Mouse (Mus musculus) urinary bladder, adult 18-20 months (tissue): ENCODE results near the gene Brms1.
A peak's percentile ranks its signal among the peaks of the same experiment; 100 is the strongest.

Source experiments
- DNase-seq, 2 experiments: peaks; one replicate each; pipeline ENCODE4 v3.0.0; 2022; ENCODE audit warnings: low spot score in 2 of 2, mixed read lengths in 2 of 2

Gene Brms1

DNA sequence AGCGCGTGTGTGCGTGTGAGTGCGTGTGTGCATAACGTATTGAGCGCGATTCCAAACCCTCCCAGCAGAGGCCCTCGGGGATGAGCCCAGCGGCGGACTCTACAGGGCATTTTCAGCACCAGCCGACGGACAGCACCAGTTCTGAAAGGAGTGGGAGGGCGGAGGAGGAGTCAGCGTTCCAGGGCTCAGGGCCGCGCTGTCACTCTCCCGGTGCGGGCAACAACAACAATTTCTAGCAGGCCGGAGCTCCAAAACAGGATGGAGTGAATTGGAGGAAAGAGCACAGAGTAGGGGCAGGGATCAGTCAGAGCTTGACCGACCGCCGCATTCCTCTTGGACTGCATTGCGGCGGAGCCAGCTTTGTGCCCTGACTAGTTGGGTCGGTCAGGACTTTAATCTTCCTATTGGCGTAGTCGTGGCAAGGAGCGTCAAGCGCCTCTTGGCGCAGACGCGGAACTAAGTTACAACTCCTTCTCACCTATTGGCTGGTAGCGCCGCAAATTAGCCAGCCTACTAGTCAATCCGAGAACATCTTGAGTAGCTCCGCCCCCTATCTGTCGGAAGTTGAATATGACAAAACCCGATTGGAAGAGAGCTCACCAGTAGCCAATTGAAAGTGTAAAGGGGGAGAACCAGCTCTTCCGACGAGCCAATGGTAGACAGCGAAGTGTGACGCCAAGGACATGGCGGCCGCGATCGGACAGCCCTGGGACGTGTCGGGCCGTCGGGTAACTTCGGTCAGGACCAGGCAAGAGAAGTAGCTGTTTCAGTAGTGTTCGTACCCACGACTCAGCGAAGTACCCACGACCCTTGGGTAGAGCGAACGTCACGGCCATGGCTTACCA lies 47.0 kb downstream of the Brms1 start, which contains the start of gene Yif1a:
TSS of gene Yif1a (plus strand) at position 655 of the 845 bp plus-strand sequence.
- DNase-seq, result peak; percentile 92 to 94

DNA sequence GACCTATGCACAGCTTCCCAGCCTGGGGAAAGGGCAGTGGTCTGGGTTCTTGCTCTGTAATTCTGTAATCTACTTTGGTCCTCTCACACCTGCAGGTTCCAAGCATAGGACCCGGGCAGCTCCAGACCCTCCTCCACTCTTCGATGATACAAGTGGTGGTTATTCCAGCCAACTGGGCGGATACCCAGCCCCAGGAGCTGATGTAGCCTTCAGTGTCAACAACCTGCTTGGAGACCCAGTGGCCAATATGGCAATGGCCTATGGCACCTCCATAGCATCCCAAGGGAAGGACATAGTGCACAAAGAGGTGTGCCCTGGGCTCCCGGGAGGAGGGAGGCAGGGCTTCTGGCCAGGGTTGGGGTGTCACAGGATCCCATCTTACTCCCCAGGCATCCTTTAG lies 48.2 kb downstream of the Brms1 start:
- no peak for DNase-seq

DNA sequence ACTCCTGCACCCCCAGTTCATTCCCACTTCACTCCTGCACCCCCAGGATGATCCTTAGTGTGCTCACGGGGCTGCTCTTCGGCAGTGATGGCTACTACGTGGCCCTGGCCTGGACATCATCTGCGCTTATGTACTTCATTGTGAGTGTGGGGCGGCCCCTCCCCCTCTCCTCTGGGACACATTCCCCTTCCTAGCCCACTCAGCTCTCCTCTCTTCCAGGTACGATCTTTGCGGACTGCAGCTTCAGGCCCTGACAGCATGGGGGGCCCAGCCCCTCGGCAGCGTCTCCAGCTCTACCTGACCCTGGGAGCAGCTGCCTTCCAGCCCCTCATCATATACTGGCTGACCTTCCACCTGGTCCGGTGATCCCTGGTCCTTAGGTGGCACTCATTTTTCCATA lies 50.9 kb downstream of the Brms1 start:
- DNase-seq, result no peak

DNA sequence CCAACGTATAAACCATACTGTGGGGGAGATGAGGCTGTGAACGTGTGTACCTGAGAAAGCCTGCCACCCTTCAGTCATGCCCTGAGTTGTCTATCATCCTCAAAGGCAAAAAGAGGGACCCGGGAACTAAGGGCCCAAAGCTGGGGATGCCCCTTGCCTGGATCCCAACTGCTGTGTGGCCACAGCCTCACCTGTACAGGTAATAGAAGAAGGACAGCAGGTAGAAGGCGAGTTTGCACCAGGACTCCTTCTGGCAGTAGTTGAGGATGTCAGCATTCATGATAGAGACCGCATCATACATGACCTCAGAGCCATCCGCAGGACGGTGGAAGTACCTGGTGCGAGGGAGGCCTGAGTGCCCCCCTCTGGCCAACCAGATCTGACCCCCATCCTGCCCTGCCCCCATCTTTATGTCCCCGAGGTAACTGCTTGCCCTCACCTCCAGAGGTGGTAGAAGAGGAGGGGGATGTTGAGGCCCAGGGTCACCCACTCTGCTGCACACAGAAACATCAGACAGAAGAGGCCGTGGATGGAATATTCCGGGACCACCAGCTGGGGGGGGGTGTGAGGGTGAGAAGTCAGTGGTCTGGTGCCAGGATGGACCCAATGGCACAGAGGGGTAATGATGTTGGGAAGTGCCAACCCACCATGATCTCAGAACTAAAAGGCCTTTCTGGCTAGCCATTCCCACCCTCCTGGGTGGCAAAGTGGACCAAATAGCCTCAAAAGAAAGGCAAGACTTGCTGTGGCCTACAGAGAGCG lies 52.5 kb downstream of the Brms1 start:
- DNase-seq, result no peak

DNA sequence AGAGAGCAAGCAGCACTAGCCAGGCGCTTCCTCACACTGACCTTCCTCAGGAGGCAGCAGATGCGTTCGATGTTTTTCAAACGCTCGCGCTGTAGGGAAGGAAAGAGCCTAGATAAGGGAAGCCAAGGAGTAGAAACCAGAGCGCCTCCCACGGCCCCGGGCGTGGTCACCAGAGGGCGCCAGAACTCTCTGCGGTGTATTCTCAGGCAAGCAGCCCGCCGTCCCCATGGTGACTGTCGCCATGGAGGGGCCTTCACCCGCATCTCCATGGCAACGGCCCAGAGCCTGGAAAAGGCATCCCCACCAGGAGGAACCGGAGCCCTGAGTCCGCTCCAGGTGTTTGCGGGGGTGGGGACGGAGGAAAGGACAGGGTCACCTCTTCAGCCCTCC lies 53.1 kb downstream of the Brms1 start:
- DNase-seq, result peak; percentile 74 to 85

DNA sequence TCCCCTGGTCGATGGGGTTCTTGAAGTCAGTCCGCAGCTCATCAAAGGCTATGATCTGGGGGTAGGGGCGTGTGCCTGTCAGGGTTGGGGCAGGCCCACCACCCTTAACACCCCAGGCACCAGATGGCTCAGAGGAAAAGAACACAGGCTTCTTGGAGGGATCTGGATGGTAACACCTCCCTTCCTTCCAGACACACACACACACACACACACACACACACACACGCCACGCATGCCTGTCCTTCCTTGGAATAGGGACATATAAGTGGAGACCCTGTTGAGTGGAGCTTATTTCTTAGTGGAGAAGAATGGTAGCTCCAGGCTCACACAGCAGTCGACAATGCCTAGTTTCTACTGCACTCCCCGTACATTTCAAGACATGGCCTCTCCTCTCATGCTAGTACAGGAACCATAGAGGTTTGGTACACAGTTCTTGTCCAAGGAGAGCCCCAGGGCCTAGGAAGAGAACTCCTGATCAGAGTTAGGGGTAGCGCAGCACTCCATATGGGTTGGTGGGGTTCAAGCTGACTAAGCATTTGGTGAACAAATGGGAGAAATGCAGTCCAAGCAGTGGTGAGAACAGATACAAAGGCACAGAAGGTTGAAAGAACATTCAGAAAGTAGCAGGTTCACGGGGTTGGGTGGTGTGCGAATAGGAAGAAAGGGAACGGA lies 53.7 kb downstream of the Brms1 start:
- no peak for DNase-seq

DNA sequence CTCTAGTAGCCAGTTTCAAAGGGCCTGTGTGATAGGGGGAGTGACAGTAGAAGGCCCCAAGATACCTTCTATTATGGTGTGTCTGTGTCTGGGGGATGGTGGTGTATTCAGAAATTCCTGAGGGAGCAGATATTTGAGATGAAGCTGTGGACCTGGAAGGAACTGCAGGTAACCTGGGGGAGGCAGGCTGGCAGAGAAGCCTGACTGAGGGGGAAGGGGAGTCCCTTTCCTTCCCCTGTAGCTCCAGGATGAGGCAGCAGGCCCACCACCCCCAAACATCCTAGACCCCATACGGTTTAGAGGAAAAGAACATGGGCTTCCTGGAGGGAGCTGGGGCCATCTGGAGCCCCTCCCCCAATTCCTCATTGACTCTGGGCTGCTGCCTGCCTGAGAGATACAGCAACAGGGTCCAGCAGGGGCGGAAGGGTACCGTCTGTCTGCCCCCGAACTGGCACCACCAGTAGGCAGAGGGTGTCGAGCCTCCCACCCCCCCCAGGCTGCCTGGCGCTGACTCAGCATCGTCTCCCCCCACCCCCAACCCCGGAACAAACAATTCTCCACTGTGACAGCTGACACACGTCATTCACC lies 54.8 kb downstream of the Brms1 start:
- no peak for DNase-seq

DNA sequence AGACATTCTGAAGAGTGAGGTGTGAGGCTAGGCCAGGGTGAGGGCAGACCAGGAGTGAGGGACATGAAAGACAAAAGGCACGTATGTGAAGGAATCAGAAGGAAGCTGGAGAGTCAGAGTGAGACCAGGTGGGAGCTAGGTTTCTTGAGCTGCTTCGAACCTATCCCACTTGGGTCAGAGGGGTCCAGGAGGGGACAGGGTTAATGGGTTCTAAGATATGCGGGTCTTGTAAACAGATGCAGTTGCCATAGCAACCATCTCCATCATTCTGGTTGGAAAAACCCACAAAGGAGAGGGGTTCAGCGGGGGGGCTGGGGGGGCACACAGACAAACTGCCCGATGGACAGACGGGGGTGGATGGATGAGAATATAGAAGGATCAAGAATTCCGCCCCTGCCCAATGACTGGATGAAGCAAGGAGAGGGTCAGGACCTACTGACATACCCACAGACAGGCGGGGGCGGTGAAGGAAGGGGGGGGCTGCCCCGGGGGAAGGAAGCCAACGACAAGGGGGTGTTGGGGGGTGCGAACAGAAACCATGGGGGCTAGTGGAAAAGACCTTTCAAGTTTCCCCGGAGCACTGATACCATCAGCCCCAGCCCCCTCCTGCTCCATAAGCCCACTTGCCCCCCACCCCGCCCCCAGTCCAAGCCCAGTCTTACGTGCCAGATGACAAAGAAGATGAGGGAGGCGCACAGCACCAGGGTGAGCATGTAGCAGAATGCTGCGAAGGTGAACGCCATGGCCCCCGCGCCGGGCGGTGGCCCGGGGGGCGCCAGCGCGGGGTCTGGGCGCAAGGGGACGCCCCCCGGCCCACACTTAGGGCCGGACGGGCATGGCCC lies 56.6 kb downstream of the Brms1 start:
- DNase-seq, result no peak

DNA sequence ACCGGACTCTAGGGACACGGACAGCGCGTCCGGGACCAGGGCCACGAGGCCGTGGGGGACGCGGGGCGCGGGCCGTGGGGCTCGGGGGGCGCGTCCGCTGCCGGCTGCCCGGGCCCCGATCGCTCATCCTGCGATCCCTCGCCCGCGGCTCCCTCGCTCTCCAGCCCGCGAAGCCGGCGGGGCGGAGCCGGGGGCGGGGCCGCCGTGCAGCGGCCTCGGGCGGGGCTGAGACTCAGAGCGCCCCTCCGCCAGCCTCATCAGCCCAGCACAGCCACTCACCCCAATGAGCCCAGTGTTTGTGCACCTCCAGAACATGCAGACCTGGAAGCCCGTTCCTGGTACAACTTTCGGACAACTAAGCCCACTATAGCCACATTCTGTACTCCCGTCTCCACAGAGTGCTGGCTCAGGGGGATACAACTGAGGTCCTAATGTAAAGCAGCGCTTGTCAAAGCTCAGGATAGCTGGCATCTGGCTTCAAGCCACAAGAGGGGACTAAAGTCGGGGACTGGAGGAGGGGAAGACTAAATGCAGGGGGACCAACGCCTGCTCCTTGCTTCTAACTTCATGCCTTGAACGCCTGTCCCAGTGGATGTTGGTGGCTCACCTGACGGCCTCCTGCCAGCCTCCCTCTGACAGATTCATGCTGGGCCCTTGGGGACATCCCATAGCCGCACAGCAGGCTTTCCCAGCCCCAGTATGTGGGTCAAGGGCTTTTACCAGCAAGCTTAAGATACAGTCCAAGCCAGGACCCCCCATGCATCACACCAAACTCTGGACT lies 57.4 kb downstream of the Brms1 start, which contains the start of gene Cnih2:
TSS of gene Cnih2 (minus strand) at position 159 of the 781 bp plus-strand sequence.
- peak; percentile 32 to 44 for DNase-seq
